Mouse (Mus musculus) G1E (cell line): Measurements from ENCODE around the gene Stat5b.

Experiments used
- CTCF ChIP-seq: IDR thresholded peaks from 2 replicates; pipeline ENCODE4 v1.5.1; 2012; ENCODE audit warnings: low read depth, low read length, inconsistent platforms, mixed read lengths
- TAL1 ChIP-seq: conservative IDR thresholded peaks from 2 replicates; pipeline ENCODE4 v1.6.1; 2012; ENCODE audit warnings: low read depth, low read length, inconsistent platforms, mixed read lengths

DNA sequence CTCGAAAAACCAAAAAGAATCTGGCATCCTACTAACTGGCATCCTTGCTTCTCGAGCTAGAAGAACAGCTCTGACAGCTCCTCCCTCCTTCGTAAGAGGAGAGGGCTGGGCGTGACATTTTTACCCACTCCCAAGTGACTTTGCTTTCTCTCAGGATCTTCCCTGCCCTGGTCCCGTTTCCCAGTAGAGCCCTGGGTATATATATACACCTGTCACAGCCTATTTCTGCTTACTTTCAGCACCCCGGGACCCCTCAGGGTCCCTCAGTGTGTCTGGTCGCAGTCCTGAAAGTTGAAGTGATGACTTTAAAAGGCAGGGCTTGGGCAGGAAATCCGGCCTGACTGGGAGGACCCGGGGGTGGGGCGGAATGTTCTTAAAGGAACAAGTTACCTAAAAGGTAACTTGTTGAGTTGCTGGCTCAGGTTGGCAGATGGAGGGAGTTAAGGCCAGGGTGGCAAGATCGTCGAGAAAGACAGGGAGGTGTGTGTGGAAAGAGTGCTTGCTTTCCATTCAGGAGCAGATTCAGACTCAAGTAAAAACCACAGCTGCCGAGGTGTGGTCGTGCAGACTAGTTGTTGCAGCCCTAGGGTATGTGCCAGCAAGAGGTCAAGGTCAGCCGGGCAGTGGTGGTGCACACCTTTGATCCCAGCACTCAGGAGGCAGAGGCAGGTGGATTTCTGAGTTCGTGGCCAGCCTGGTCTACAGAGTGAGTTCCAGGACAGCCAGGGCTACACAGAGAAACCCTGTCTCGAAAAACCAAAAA is 79.7 kb downstream of the Stat5b start, which contains the start of gene Ghdc:
- no peak for TF ChIP-seq CTCF
- no peak for TF ChIP-seq TAL1
